Mouse (Mus musculus): Measurements from ENCODE around the gene Olfml2b. TPM values are rescaled to one million over a fixed set of nuclear protein-coding genes. Genes with fewer than 3 reads are reported as not detected.

Gene Olfml2b
- polyA plus RNA-seq, 1 experiment from 2014 or later, result 11.6 TPM

DNA sequence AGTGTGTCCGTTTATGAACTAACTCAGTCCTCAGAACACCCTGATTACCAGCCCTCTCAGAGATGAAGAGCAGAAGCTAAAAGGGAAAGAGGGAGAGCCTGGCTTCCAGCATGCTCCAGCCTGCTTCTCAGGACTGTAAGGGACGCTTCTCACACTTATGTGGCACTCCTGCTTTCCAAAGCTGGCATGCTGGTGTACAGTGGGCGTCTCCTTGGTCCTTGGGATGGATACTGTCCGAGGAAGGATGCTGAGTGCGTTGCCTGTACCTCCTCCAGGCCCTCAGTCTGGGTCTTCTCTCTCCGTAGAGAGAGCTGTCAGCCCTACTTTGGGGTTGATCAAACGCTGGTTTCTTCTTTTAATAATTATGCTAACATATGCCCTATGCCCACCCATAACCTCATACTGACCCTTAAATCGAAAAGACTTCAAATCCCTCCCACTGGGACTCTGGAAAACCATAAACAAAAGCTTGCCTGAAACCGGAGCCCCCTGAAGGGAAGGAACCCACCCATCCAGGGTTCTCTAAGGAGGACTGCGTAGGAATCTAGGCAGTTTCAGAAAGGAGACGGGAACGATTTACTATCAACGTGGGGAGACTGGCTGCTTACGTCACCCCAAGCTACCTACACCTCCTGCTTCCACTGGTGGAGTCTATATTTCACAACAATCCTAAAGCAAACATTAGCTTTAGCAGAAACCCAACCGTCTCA is 1.7 kb downstream of the Olfml2b start:
- Histone ChIP-seq H3K4me3 (replicated peaks; ENCODE audit: low read depth, low read length) (no peak overlapping the region), H3K36me3 (ENCODE audit: insufficient read depth, low read length) (no peaks in the 10 kb centered on the region), H3K4me2 (ENCODE audit: low read length) (peak overlapping the region; percentile 2), H3K27me3 (ENCODE audit: insufficient read depth, low read length) (no peaks in the 10 kb centered on the region; the same call in 1 of the 2 replicates), H3K4me1 (replicated peaks; ENCODE audit: insufficient read depth, low read length) (peaks cover 3% of the 10 kb centered on the region; the same call in 1 of the 2 replicates), H3K27ac (no peak overlapping the region), H3K9ac (ENCODE audit: low read depth, low read length) (no peak overlapping the region), H3K9me3 (replicated peaks; ENCODE audit: low read length) (no peaks in the 10 kb centered on the region)
- no peak for TF ChIP-seq CTCF (IDR thresholded peaks at IDR 0.05; ENCODE audit: low read depth)
- peak; percentile 22 for DNase-seq (ENCODE audit: low spot score)
- ATAC-seq (replicated peaks; ENCODE audit: low FRiP score, low read depth), result no peak
- 38% methylated on average over 15 of the region's 15 CpGs for WGBS

DNA sequence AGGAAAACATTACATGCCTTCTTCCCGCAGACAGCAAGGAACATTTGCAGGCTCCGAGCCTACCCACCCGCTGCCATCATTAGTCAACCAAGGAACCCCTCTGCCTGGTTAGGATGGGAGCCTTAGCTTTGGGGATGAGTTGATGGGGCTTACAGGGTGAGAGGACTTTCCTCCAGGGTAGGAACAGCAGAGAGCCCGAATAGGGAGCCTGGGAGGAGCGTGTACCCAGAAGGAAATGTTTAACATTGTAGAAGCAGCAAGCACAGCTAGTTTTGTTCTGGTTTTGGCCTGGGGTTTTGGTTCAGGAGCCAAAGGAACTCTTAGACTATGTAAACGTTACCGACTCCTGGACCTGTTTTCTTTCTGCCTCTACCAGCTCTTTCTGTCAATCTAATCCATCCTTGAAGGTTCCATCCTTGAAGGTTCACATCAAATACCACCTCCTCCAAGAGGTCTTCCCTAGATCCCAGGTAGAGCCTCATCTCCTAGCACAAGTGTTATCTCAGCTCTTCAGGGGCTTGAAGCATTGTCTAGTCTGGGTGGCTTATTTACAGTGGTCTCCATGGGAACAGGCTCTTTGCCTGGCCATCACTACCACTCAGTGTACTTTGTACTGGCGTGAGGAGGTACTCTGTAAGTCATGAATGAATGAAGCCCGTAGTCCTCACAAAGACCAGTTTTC is 2.4 kb downstream of the Olfml2b start:
- Histone ChIP-seq H3K4me1 (replicated peaks; ENCODE audit: insufficient read depth, low read length) (peaks cover 7% of the 10 kb centered on the region; the same call in 1 of the 2 replicates), H3K4me3 (replicated peaks; ENCODE audit: low read depth, low read length) (no peak overlapping the region), H3K36me3 (ENCODE audit: insufficient read depth, low read length) (no peaks in the 10 kb centered on the region), H3K4me2 (ENCODE audit: low read length) (peak overlapping the region; percentile 2; the same call in 1 of the 2 replicates), H3K9me3 (replicated peaks; ENCODE audit: low read length) (no peaks in the 10 kb centered on the region), H3K27me3 (ENCODE audit: insufficient read depth, low read length) (no peaks in the 10 kb centered on the region; the same call in 1 of the 2 replicates), H3K9ac (ENCODE audit: low read depth, low read length) (no peak overlapping the region), H3K27ac (no peak overlapping the region)
- 56% methylated on average over 9 of the region's 9 CpGs for WGBS
- ATAC-seq (replicated peaks; ENCODE audit: low FRiP score, low read depth), result no peak
- no peak for DNase-seq (ENCODE audit: low spot score)
- TF ChIP-seq CTCF (IDR thresholded peaks at IDR 0.05; ENCODE audit: low read depth), result no peak

DNA sequence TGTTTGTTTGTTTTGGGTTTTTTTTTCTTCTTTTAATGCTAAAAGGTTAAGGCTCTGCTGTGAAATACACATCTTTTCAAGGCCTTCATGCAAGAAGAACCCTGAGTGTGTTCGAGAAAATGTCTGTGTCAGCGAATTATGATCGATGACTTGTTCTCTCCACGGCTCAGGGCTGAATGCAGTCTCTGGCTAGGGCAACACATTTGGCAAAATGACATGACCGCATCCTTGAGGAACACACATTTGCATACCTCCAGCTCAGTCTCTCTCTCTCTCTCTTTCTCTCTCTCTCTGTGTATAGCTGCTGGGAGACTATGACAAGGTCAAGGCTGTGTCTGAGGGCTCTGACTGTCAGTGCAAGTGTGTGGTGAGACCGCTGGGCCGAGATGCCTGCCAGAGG is 3.0 kb downstream of the Olfml2b start:
- Histone ChIP-seq H3K4me3 (replicated peaks; ENCODE audit: low read depth, low read length) (no peak overlapping the region), H3K9ac (ENCODE audit: low read depth, low read length) (no peak overlapping the region), H3K9me3 (replicated peaks; ENCODE audit: low read length) (no peaks in the 10 kb centered on the region), H3K36me3 (ENCODE audit: insufficient read depth, low read length) (no peaks in the 10 kb centered on the region), H3K27ac (no peak overlapping the region), H3K4me1 (replicated peaks; ENCODE audit: insufficient read depth, low read length) (peaks cover 7% of the 10 kb centered on the region; the same call in 1 of the 2 replicates), H3K4me2 (ENCODE audit: low read length) (no peak overlapping the region), H3K27me3 (ENCODE audit: insufficient read depth, low read length) (no peaks in the 10 kb centered on the region; the same call in 1 of the 2 replicates)
- ATAC-seq (replicated peaks; ENCODE audit: low FRiP score, low read depth), result no peak
- TF ChIP-seq CTCF (IDR thresholded peaks at IDR 0.05; ENCODE audit: low read depth), result no peak
- 83% methylated on average over 7 of the region's 7 CpGs for WGBS
- DNase-seq (ENCODE audit: low spot score), result no peak

DNA sequence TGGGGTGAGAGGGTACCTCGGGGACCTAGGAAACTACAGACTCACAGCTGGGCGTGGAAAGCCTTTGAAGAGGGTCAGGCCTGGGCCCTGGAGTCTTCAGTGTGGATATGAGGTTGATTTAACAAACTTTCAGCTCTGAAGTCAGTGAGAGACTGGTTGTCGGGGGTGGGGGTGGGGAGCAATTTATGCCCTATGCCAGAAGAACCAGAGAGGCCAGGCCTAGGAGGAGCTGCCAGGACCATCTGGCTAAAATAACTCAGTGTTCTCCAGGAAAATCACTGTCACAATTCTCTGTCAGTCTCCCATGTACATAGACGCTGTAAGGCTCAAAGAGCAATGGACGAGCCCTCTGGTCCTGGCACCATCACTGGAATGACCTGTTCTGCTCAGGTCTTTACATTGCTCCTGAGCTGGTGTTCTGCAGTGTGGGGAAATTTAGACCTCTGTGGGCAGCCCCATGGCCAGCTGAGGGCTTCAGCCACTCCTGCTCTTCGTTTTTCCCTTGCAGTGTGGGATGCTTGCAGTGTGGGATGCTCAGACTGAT is 3.7 kb downstream of the Olfml2b start:
- no peak overlapping the region for H3K4me3 ChIP-seq (replicated peaks; ENCODE audit: low read depth, low read length)
- 69% methylated on average over 6 of the region's 6 CpGs for WGBS
- no peaks in the 10 kb centered on the region for H3K9me3 ChIP-seq (replicated peaks; ENCODE audit: low read length)
- no peak for ATAC-seq (replicated peaks; ENCODE audit: low FRiP score, low read depth)
- DNase-seq (ENCODE audit: low spot score), result no peak
- H3K4me1 ChIP-seq (replicated peaks; ENCODE audit: insufficient read depth, low read length), result peaks cover 7% of the 10 kb centered on the region; the same call in 1 of the 2 replicates
- H3K36me3 ChIP-seq (ENCODE audit: insufficient read depth, low read length), result no peaks in the 10 kb centered on the region
- no peak overlapping the region for H3K9ac ChIP-seq (ENCODE audit: low read depth, low read length)
- no peak overlapping the region for H3K4me2 ChIP-seq (ENCODE audit: low read length)
- no peak for TF ChIP-seq CTCF (IDR thresholded peaks at IDR 0.05; ENCODE audit: low read depth)
- no peaks in the 10 kb centered on the region; the same call in 1 of the 2 replicates for H3K27me3 ChIP-seq (ENCODE audit: insufficient read depth, low read length)
- no peak overlapping the region for H3K27ac ChIP-seq

GRCm38 (mm10) chr1:170651046-170651723 is 6.9 kb downstream of the Olfml2b start:
- no peak overlapping the region for H3K27ac ChIP-seq
- no peak overlapping the region for H3K4me2 ChIP-seq (ENCODE audit: low read length)
- DNase-seq (ENCODE audit: low spot score) (peak; percentile 33), ATAC-seq (replicated peaks; ENCODE audit: low FRiP score, low read depth) (no peak; the same call in 1 of the 2 replicates)
- no peaks in the 10 kb centered on the region for H3K27me3 ChIP-seq (ENCODE audit: insufficient read depth, low read length)
- no peak overlapping the region for H3K9ac ChIP-seq (ENCODE audit: low read depth, low read length)
- H3K4me3 ChIP-seq (replicated peaks; ENCODE audit: low read depth, low read length), result no peak overlapping the region
- 0 out of 2 replicates have a peak, but pooled peaks cover 7% of the 10 kb centered on the region for H3K4me1 ChIP-seq (replicated peaks; ENCODE audit: insufficient read depth, low read length)
- WGBS, result 71% methylated on average over 6 of the region's 6 CpGs
- H3K9me3 ChIP-seq (replicated peaks; ENCODE audit: low read length), result no peaks in the 10 kb centered on the region
- H3K36me3 ChIP-seq (ENCODE audit: insufficient read depth, low read length), result no peaks in the 10 kb centered on the region
- TF ChIP-seq CTCF (IDR thresholded peaks at IDR 0.05; ENCODE audit: low read depth), result no peak
